Mouse (Mus musculus): ENCODE measurements around the gene Arhgap23.

DNA sequence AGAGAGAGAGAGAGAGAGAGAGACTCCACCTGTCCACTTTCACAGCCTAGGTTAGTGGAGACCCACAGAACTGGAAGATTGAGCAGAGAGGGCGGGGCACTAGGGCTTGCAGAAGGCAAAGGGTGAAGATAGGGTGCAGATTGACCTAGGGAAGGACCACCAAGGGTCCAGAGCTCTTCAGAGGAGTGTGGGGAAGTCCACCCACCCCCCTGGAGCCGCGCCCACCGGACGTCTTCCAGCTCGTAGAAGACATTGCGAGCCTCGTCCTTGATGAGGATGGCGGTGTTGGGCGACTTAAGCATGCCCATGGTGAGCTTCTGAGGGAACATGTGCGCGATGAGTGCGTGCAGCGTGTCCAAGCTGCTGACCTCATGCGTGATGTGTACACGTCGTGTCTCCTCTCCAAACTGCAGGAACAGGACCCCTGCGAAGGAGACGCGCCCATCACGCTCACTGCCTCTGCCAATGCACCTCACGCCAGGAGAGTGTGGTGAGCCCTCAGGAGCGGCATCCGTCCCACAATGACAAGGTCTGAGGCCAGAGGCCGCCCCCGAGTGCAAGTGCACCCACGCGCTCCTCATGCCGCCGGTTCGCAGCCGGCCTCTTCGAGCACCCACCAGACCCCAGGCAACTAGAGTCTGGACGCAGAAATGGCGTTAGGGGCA is 120.9 kb downstream of the Arhgap23 start:
- TF ChIP-seq POLR2A (IDR thresholded peaks at IDR 0.05; ENCODE audit: low read depth, low read length) = no peak
- TF ChIP-seq CTCF (conservative IDR thresholded peaks at IDR 0.05; ENCODE audit: insufficient read depth, insufficient read length, low read depth, low read length) = no peak

Measured in kidney, adult 2 months (tissue).